Mouse (Mus musculus) lung, adult 2 months (tissue): ENCODE results near the gene Abca7.

Experiments
- CTCF ChIP-seq: fragments of 200-500 bp; IDR thresholded peaks from 2 replicates; pipeline ENCODE4 v1.5.1; 2011; ENCODE audit warnings: mild to moderate bottlenecking, low read length, control low read depth; ENCODE audit not compliant: insufficient read depth
- POLR2A ChIP-seq: fragments of 200-500 bp; IDR thresholded peaks from 2 replicates; pipeline ENCODE4 v1.6.1; 2011; ENCODE audit warnings: low read depth, mild to moderate bottlenecking, control low read depth, low read length, borderline replicate concordance; ENCODE audit errors: extremely low read depth

DNA sequence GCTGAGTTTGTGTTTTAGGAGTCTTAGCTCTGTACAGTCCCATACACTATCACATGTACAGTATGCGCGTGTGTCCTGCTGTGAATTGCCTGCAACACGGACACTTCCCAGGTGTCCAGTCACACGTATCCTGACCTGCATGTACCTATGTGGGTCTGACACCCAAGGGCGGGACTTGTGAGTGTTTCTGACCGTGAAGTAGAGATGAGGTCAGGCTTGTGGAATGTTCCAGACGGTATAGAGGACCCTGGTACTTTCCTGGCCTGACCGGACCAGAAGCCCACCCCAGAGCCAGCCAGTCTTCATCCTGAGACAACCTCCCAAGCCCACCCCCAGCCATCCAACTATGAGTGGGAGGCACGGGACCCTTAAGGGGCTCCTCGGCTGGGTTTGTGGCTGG lies 19.3 kb downstream of the Abca7 start:
- TF ChIP-seq CTCF: no peak
- TF ChIP-seq POLR2A: peak; percentile 54; the same call in 1 of the 2 replicates
